Mouse (Mus musculus): ENCODE results near the gene Xdh.

Gene Xdh

GRCm38 (mm10) chr17:73950062-73950735 lies at the start of gene Xdh:
TSS of gene Xdh (minus strand) at chr17:73950196.
- no peak for DNase-seq (ENCODE audit: low spot score)

GRCm38 (mm10) chr17:73995907-73996645 lies 46.1 kb upstream of the Xdh start:
- DNase-seq (ENCODE audit: low spot score): no peak

GRCm38 (mm10) chr17:73991264-73991663 lies 41.3 kb upstream of the Xdh start:
- DNase-seq (ENCODE audit: low spot score): no peak

DNA sequence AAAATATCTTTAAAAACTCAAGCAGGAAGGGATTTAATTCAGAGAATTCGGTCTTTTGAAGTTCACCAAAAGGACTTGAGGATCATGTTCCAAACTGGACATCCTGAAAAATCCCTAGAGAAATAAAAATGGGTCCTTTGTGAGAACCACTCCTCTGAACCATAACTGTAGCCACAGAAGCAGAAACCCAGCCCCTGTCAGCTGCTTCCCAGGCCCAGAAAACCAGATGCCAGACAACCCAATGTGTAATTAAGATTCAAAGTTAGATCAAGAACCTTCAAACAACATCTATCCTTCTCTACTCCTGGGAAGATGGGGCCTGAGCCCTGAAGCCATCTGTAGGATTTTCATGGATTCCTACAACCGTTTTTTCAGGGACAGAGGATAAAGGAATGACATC lies 36.6 kb upstream of the Xdh start:
- no peak for DNase-seq (ENCODE audit: low spot score)

DNA sequence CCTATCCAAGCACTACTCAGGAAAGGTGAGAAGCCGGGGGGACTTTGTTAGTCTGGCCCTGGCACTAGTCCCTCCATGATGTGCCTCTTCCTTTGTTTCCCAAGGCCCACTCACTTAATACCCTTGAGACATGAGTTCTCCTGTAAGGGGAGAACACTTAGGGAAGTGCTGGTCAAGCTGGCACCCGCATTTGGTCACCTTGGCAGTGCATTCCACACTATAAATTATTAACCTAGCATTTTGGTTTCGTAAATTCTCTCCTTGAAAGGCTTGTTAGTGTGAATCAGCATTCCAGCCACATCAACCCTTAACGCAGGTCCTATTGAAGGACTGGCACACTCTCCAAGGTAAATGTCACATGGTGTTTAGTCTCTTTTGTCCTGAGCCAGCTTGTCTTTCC lies 35.9 kb upstream of the Xdh start:
- no peak for DNase-seq (ENCODE audit: low spot score)

DNA sequence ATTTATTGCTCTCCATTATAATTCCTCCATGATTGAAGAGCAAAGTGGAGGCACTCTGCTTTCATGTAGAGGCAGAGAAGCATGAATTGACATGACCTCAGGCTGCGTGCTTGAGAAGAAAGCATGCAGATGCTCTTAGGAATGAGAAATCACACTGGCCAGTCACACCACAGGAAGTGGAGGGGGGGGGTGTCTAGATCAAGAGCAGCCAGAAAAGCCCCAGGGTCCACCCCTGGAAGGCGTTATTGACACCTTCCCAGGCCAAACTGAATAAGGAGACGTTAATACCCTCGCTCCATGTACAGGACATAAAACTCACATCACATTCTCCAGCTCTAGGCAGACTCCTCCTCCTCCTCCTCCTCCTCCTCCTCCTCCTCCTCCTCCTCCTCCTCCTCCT lies 34.5 kb upstream of the Xdh start:
- DNase-seq (ENCODE audit: low spot score): no peak

DNA sequence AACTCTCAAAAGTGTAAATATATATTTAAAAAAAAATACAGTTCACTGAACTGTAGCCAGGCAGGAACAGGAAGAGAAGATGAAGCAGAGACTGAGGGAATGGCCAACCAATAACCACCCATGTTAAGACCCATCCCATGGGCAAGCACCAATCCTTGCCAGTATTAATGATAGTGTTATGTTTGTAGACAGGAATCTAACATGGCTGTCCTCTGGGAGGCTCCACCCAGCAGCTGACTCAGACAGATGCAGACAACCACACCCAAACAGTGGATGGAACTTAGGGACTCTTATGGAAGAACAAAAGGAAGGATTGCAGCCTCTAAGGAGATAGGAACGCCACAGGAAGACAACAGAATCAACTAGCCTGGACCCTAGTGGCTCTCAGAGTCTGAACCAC lies 32.9 kb upstream of the Xdh start:
- no peak for DNase-seq (ENCODE audit: low spot score)

- no peak for DNase-seq (ENCODE audit: low spot score)
Measured at GRCm38 (mm10) chr17:73976066-73976465, 26.1 kb upstream of the Xdh start.

DNA sequence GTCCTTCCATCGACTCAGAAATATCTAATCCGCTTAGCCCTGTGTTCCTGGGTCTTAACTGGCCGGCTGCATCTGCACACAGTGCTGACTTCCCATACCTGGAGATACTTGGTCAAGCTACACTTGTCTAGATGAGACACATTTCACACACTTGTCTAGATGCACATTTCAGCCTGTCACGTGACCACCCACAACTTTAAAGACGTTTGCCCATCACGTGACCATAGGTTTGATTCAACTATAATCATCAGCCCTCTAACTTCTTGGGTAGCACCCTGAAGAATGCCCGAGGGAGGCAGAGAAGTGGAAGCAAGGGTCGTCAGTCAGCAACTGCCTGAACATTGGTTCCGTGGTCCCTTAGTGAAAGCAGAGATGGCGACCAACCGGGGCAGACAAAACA lies 22.7 kb upstream of the Xdh start:
- no peak for DNase-seq (ENCODE audit: low spot score)

DNA sequence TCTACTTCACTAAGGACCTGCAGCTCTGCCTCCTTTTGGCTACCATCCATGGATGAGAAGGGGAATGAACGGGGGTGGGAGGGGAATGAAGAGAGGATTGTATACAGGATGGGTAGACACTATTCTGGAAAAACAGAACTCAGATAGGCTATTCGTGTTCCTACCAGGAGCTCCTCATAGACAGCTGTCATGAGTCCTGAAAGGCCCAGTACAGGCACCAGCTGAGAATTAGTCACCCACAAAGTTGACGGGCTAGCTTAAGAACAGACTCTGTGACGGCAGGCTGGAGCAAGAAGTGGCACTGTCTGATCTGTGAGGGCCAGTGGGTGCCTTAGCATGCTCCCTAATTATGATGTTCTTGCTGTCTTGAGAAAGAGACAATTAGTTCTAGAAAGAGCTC lies 21.3 kb upstream of the Xdh start:
- DNase-seq (ENCODE audit: low spot score): no peak

GRCm38 (mm10) chr17:73970361-73971027 lies 20.5 kb upstream of the Xdh start:
- no peak for DNase-seq (ENCODE audit: low spot score)

DNA sequence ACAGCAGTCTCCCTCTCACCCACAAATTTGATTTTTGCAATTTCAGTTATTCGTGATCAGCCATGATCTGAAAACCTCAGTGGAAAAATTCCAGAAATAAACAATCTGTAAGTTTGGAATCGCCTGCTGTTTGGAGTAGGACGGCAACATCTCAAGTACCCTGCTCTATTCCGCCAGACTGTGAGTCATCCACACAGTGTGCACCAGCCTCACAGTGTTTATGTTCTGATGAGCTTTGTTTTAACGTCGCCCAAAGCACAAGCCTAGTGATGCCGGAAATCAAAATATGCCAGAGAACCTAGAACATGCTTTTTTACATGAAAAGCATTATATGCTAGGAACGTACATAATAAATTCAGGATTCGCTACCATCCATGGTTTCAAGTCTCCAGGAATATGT lies 14.9 kb upstream of the Xdh start:
- no peak for DNase-seq (ENCODE audit: low spot score)

DNA sequence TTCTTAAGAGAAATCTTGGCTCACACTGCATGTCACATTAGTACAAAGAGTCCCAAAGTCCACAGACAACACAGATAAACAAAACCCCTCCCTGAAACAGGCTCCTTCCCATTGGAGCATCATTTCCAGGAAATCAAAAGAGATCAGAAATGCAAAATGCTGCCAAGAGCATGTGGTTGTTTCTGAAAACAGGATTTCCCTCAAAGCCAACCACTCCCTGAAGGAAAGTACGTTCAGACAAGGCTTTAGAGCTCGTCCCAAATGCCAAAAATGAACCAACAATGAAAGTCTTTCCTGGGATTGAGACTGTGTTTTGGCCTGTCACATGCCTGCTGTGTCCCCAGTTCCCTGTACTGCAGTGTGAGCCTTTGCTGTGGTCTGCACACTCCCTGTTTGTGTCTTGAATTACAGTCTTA lies 12.6 kb upstream of the Xdh start:
- no peak for DNase-seq (ENCODE audit: low spot score)

DNA sequence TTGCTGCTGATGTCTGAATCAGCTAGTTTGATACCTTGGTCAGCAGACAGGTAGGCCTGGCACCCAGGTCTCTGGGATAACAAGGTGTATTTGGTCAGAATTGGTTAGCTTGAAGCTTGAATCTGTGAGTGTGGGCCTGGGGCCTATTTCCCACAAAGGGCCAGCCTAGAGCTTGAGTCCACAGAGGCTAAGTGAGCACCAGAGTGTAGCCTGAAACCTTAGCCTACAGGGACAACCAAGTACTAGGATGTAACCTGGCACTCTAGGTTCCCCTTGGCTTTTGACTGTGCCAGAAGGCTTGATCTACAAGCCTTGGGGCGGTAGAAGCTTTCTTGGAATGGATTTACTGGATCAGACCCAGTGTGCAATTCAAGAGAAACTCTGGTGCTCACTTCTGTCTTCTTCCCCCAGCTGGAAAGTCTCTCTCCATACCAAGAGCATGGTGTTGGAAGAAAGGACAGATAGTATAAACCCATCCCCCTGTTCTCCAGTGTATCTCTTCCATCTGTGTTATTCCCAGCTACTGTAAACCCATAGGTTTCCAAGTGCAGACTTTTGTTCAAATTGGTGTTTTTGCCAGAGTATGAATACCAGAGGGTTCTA lies 11.9 kb upstream of the Xdh start:
- DNase-seq (ENCODE audit: low spot score): no peak

- no peak for DNase-seq (ENCODE audit: low spot score)
Measured at GRCm38 (mm10) chr17:73960745-73961144, 10.7 kb upstream of the Xdh start.

DNA sequence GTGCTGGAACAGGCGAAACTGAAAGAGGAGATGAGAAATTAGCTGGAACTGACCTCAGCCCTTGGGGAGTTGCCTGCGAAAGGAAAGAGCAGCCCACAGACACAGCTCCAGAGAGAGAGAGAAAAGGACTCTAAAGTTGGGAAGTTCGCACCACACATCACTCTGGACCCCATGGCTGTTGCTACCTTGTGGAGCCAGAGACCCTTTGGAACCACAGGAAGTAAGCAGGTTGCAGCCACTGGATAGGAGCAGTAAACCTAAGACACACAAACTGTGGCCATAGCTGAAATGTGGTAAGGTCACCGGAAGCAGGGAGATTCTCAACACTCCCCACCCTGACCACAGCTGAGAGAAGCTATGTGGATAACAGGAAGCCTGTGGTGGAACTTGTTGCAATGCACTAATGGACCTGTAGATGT lies 2.1 kb upstream of the Xdh start:
- DNase-seq (ENCODE audit: low spot score): no peak

DNA sequence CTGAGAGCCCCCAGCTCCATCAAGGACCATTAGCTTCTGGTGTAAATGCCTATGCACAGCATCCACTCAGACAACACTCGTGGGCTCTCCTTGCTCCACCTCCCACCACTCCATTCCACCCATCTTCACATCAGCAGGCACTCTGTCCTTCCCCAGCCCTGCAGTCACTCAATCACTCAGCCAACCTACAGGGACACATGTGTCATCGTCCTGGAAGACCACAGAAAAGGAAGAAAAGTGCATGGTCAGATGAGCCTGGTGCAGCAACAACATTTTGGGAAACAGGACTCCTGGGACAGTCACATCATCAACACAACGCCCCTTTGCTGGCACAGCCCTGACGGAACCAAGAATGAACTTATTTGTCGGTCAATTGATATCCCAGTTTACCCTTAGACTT lies 974 bp upstream of the Xdh start:
- no peak for DNase-seq (ENCODE audit: low spot score)

GRCm38 (mm10) chr17:73949498-73949897 lies 498 bp downstream of the Xdh start:
- no peak for DNase-seq (ENCODE audit: low spot score)

DNA sequence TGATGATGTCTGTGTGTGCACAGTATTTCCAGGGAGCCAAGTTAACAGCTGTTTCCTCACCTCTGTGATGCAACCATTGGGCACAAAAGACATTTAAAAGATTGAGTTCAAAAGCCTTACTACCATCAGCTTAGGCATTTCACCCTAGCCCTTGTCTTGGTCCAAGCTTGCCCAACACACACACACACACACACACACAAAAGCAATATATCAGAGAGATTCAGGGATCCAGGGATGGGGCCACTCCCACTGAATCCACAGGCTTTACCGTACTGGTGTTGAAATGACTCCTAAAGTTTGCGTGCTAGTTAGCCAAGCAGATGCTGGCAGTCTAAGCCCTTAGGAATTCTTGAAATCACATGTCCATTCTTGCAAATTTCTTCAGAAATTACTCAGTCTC lies 1.2 kb downstream of the Xdh start:
- DNase-seq (ENCODE audit: low spot score): no peak

DNA sequence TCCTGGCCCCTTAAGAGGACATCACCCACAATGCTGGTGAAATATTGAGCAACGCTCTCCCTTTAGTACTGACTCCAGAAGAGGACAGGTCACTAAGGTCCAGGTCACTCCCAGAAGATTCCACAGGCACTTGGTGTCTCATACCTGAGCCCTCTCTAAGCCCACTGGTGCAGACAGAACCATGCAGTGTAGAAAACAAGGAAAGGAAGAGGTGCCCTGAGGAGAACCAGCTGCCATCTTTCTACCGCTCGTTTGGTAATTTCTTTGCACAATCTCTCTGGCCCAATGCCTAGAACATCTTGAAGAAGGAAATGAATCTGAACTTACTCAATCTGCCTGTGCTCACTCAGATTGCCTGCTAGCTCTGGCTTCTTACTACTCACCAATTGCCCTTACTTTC lies 2.0 kb downstream of the Xdh start:
- DNase-seq (ENCODE audit: low spot score): no peak

- no peak for DNase-seq (ENCODE audit: low spot score)
Measured at GRCm38 (mm10) chr17:73946856-73947255, 3.1 kb downstream of the Xdh start.

- DNase-seq (ENCODE audit: low spot score): no peak
Measured at GRCm38 (mm10) chr17:73944661-73945060, 5.3 kb downstream of the Xdh start.
